Mouse (Mus musculus) MN1 (cell line): Measurements from ENCODE around the gene Ppm1n.

Experiments
- DNase-seq: peaks from one replicate; pipeline ENCODE4 v3.0.0-alpha.2; 2016; ENCODE audit warnings: low spot score

Gene Ppm1n

GRCm38 (mm10) chr7:19307739-19308453, 28.0 kb upstream of the Ppm1n start:
- peak; percentile 89 for DNase-seq

- peak; percentile 45 for DNase-seq
Observed at GRCm38 (mm10) chr7:19306819-19307738, 27.2 kb upstream of the Ppm1n start.

DNA sequence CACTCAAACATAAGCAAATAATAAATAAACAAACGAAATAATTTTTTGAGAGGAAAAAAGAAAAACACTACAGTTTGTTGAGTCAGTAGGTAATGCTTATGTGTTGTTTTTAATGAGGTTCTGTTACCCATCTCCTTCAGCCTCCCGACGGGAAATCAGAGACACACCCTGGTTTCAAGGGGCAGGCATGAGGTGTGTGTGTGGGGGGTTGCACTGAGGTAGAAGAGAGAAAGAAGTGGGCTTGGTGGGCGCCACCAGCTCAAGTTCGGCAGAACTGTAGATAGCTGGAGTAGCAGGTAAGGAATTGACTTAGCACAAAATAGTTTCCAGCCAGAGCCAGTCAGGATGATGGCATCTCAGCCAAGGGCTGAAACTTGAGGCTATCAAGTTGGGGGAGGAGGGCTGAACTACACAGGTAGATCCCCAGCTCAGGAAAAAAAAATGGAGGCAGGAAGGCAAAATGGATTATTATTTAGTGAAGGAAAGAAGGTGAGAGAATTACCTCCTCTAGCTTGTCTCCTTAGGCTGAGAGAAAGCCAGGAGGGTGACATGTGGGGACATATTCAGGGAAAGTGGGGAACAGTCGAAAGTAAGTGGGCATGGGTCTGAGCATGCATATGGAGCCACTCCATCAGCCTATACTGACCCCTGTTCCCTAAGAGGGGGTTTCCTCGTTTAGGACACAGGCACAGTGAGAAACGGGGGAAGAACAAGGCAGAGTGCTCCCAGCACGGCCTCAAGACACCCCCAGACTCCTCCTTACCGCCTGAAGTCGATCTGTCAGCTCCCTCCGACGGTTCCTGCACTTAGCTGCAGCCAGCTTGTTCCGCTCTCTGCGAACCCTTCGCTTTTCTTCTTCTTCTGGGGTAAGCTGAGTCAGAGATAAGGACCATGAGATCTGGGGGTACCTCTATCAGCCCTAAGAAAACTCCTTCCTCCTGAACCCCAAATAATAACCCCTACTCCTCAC, 26.2 kb upstream of the Ppm1n start:
- DNase-seq: no peak

DNA sequence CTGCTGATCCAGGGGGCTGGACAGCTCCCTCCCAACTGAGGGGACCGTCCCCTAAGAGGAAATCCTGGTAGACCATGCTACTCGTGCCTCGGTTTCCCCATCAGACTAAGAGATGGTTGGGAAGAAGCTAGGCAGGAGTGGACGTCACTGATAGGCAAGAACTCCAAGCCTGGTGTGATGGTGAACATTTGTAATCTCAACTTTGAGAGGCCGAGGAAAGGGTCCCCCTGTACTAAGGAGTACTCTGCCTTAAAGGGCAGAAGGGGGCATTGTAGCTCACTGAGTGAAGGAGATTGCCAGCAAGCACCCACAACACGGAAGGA, 25.5 kb upstream of the Ppm1n start:
- no peak for DNase-seq

- no peak for DNase-seq
Observed at GRCm38 (mm10) chr7:19304501-19305412, 24.9 kb upstream of the Ppm1n start.

GRCm38 (mm10) chr7:19303770-19304169, 23.9 kb upstream of the Ppm1n start:
- DNase-seq: peak; percentile 68

DNA sequence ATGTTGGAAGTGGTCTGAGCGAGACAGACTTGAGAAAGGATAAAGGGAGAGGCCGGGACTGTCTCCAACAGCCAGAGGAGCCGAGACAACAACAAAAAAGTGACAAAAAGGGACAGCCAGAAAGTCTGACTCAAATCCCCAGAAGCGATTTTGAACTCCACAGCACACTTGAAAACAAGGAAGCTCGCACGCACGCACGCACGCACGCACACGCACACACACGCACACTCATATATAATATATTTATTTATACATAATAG, 23.1 kb upstream of the Ppm1n start:
- no peak for DNase-seq

GRCm38 (mm10) chr7:19302264-19303045, 22.6 kb upstream of the Ppm1n start:
- no peak for DNase-seq

DNA sequence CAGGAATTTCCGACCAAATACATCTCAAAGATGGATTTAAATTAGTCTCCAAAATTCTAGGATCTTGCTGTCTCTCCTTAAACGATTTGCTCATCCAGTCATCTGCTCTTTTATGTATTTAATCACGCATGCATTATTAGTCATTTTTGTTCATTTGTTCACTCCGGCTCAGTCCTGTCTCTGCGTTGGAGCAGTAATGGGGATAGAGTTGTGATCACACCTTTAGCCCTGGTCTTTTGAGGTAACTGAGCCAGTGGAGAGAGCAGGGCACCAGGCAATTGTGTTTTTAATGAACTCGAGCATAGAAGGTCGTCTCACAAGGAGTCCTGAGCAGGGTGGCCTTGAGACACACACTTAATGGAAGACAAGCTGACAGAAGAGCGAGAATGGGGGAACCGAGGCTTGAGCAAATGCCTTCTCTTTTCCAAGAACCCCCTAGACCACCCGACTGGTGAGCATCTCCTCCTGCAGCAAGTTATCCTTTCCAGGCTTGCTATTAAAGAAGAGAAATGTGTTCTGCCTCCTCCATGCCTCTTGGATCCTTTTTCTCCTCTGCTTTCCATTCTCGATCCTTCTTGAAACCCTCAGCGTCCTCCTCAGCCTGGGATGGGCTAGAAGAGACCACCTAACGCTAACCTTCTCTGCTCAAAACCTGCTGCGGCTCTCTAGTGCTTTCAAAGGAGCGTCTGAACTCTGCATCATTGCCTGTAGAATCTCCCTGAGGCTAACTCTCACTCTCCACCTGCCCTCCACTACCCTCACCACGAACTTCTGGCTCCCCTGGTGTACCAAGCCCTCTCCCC, 21.8 kb upstream of the Ppm1n start:
- DNase-seq: peak; percentile 19

DNA sequence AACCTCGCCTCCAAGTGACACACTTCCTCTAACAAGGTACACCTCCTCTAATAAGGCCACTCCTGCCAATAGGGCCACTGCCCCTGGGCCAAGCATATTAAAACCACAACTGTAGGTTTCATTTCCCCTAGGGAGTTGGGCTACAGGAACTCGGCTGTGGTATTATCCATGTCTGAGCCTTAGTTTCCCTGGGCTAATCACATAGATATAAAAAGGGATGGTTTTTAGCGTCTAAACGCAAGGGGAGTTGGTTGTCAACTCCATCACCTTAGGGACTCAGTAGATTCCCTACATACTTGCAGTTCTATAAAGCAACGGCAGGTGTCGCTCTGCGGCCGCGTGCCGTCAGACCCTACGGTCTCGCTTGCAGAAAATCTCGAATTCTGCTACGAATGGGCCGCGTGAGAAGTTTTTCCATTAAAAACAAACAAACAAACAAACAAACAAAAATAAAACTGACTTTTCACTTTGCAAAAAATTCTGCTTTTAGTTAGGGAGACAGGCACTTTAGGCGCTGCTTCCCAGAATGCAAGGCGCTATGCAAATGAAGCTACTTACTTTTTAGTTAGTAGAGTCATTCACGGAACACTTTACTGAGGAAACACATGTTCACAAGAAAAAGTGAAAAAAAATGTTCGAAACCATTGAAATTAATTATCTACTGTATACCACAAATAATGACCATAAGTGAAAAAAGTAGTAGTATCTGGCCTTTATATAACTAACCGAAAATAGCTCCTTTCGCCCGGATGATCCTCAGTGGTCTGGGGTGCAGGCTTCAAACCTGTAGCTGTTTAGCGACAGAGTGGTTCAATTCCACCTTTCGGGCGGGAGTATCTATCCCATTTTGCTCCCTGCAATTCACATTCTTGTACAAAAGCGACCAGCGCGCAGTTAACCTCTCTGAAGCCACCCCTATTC, 20.9 kb upstream of the Ppm1n start:
- peak; percentile 82 for DNase-seq

DNA sequence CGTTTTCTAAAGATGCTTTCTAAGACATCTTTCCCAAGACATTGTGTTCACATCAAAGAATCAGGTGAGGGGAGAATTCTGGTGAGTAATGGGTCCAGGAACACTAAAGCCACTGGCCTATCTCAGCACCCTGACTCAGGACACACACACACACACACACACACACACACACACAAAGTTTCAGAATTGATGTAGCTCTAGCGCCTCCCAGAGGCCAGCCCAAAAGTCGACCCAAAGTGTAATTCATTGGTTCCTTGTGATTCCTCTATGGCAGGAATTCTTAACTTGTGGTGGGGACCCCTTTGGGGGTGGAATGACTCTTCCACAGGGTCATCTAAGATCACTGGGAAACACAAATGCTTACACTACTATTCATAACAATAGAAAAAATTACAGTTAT, 19.3 kb upstream of the Ppm1n start:
- peak; percentile 72 for DNase-seq

DNA sequence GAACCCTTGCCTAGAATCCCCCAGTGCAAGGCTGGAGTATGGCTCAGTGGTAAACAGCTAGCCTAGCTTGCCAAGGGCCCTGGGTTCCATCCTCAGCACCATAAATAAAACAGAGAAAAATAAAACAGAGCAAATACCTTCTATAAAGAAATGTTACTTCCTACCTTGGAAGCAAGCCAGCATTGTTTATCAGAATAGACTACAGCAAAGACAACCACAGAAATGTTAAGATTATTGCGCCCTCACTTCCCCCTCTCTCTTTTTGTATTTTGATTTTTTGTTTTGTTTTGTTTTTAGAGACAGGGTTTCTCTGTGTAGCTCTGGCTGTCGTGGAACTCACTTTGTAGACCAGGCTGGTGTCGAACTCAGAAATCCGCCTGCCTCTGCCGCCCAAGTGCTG, 17.9 kb upstream of the Ppm1n start:
- no peak for DNase-seq

DNA sequence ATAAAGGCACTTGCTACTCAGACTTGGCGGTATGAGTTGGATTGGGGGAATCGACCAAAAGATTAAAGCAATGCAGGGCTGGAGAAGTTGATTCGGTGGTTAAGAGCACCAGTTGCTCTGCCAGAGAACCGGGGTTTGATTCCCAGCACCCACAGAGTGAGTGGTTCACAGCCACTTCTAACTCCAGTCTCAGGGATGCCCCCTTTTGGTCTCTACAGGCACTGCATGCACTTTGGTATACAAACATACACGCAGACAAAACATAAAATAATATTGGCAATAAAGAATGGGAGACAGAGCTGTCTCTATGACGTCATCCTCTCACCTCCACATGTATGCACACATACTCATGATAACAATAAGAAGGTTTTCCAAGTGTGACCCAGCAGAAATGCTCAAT, 17.2 kb upstream of the Ppm1n start:
- DNase-seq: no peak

DNA sequence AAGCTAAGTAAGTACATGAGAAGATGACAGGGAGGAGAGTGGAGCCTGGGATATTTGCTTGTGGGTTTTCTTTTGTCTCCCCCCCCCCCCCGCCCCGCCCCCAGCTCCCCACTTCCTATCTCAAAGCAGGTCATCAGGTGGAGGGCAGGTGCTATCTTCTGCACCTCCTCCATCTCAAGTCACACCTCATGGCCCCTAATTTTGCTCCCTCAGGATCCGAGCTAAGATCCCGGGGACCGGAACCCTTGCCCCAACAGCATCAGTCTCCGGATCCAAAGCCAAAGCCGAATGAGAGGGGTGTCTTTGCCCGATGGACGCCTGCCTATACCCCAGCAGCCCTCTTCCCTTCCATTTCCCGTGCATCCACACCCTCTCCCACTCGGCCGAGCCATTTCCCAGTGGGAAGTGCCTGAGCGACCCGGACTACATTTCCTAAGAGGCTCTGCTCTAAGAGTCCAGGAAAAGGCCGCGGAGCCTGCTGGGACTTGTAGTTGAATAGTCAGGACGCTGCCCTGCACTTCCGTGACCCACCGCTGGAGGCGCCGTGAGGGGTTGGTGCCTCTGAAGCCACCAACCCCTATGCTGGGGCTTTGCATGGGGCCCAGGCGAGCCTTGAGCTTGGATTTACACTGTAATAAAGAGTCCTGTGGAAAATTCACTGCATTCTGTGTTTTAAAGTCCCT, 15.8 kb upstream of the Ppm1n start:
- DNase-seq: peak; percentile 32

- no peak for DNase-seq
Observed at GRCm38 (mm10) chr7:19290969-19291596, 11.2 kb upstream of the Ppm1n start.

DNA sequence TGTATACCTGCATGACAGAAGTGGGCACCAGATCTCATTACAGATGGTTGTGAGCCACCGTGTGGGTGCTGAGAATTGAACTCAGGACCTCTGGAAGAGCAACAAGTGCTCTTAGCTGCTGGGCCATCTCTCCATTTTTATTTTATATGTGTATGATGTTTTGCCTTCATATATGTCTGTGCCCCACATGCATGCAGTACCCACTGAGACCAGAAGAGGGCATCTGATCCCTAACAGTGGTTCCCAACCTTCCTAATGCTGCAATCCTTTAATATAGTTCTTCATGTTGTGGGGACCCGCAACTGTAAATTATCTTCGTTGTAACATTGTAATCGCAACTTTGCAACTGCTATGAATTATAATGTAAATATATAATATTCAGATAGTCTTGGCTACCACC, 4.9 kb upstream of the Ppm1n start:
- peak; percentile 47 for DNase-seq

- DNase-seq: peak; percentile 34
Observed at GRCm38 (mm10) chr7:19283406-19283804, 3.5 kb upstream of the Ppm1n start.
